Mouse (Mus musculus) thymus, postnatal 25 days (tissue): ENCODE data around the gene Zfp64.
A peak's percentile ranks its signal among the peaks of the same experiment; 100 is the strongest.

ENCODE experiments used
- DNase-seq: peaks from one replicate; pipeline ENCODE4 v3.0.0; 2022

Gene Zfp64

GRCm38 (mm10) chr2:168954835-168955716 is at the start of gene Zfp64:
TSS of gene Zfp64 (minus strand) at chr2:168955587.
- DNase-seq, result peak; percentile 95

GRCm38 (mm10) chr2:168992642-168993420 is 37.4 kb upstream of the Zfp64 start:
- DNase-seq, result peak; percentile 55

GRCm38 (mm10) chr2:168990957-168991356 is 35.6 kb upstream of the Zfp64 start:
- no peak for DNase-seq

GRCm38 (mm10) chr2:168990061-168990753 is 34.8 kb upstream of the Zfp64 start:
- no peak for DNase-seq

GRCm38 (mm10) chr2:168988056-168988455 is 32.7 kb upstream of the Zfp64 start:
- DNase-seq, result no peak

GRCm38 (mm10) chr2:168987421-168987820 is 32.0 kb upstream of the Zfp64 start:
- DNase-seq, result no peak

GRCm38 (mm10) chr2:168981951-168982350 is 26.6 kb upstream of the Zfp64 start:
- no peak for DNase-seq

GRCm38 (mm10) chr2:168981448-168981847 is 26.1 kb upstream of the Zfp64 start:
- no peak for DNase-seq

- no peak for DNase-seq
Observed at GRCm38 (mm10) chr2:168980859-168981258, 25.5 kb upstream of the Zfp64 start.

- DNase-seq, result no peak
Observed at GRCm38 (mm10) chr2:168979742-168980141, 24.4 kb upstream of the Zfp64 start.

GRCm38 (mm10) chr2:168978031-168978430 is 22.6 kb upstream of the Zfp64 start:
- no peak for DNase-seq

GRCm38 (mm10) chr2:168970131-168970530 is 14.7 kb upstream of the Zfp64 start:
- no peak for DNase-seq

- no peak for DNase-seq
Observed at GRCm38 (mm10) chr2:168968136-168968925, 12.9 kb upstream of the Zfp64 start.

GRCm38 (mm10) chr2:168966525-168966924 is 11.1 kb upstream of the Zfp64 start:
- DNase-seq, result no peak

GRCm38 (mm10) chr2:168964849-168965248 is 9.5 kb upstream of the Zfp64 start:
- DNase-seq, result no peak

- DNase-seq, result no peak
Observed at GRCm38 (mm10) chr2:168961729-168962666, 6.6 kb upstream of the Zfp64 start.

GRCm38 (mm10) chr2:168960814-168961213 is 5.4 kb upstream of the Zfp64 start:
- no peak for DNase-seq

GRCm38 (mm10) chr2:168959339-168959885 is 4.0 kb upstream of the Zfp64 start:
- DNase-seq, result no peak

- DNase-seq, result no peak
Observed at GRCm38 (mm10) chr2:168955850-168956346, 511 bp upstream of the Zfp64 start.

GRCm38 (mm10) chr2:168954376-168954775 is 1.0 kb downstream of the Zfp64 start:
- no peak for DNase-seq

- no peak for DNase-seq
Observed at GRCm38 (mm10) chr2:168948506-168948905, 6.9 kb downstream of the Zfp64 start.
